Mouse (Mus musculus) splenic B cell, adult 2 months (primary cell): ENCODE data around the gene Slc25a23.

Experiments
- DNase-seq: peaks from one replicate; pipeline ENCODE4 v3.0.0-alpha.2; 2011; ENCODE audit warnings: low read depth, low spot score
- H3K27me3 ChIP-seq: 2 replicates; pipeline ENCODE4 v1.6.1; 2012; ENCODE audit warnings: mild to moderate bottlenecking, low read length, moderate library complexity, mixed read lengths; ENCODE audit not compliant: control insufficient read depth, poor library complexity, insufficient read depth, severe bottlenecking
- H3K36me3 ChIP-seq: 2 replicates; pipeline ENCODE4 v1.6.1; 2012; ENCODE audit warnings: mild to moderate bottlenecking, low read length, moderate library complexity, mixed read lengths; ENCODE audit not compliant: control insufficient read depth, poor library complexity, insufficient read depth, severe bottlenecking

Slc25a23 gene

GRCm38 (mm10) chr17:57019693-57020092, 40.0 kb downstream of the Slc25a23 start:
- DNase-seq, result no peak
- Histone ChIP-seq H3K36me3 (peaks cover 17% of the 10 kb centered on the region), H3K27me3 (no peaks in the 10 kb centered on the region)

- DNase-seq, result no peak
- Histone ChIP-seq H3K27me3 (no peaks in the 10 kb centered on the region), H3K36me3 (0 out of 2 replicates have a peak, but pooled peaks cover under 1% of the 10 kb centered on the region)
These were observed 47.3 kb downstream of the Slc25a23 start for GRCm38 (mm10) chr17:57012245-57012795.

- DNase-seq, result peak; percentile 99
- H3K36me3 ChIP-seq, result peaks cover 2% of the 10 kb centered on the region
These were observed 48.2 kb downstream of the Slc25a23 start, which contains the start of the genes Gtf2f1 and Gm17949 for GRCm38 (mm10) chr17:57011236-57012141. Gtf2f1 (minus strand) TSS chr17:57011288. Gm17949 (plus strand) TSS chr17:57011469.

GRCm38 (mm10) chr17:57010911-57011235, 48.8 kb downstream of the Slc25a23 start:
- Histone ChIP-seq H3K36me3 (peaks cover 2% of the 10 kb centered on the region), H3K27me3 (no peaks in the 10 kb centered on the region)
- no peak for DNase-seq

More at GRCm38 (mm10) chr17:57011236-57012141, 48.2 kb downstream of the Slc25a23 start, which contains the start of the genes Gtf2f1 and Gm17949:
- H3K27me3 ChIP-seq, result no peaks in the 10 kb centered on the region

GRCm38 (mm10) chr17:57007137-57007905, 52.3 kb downstream of the Slc25a23 start:
- H3K27me3 ChIP-seq, result no peaks in the 10 kb centered on the region
- H3K36me3 ChIP-seq, result peaks cover 6% of the 10 kb centered on the region
- DNase-seq, result peak; percentile 26

- H3K36me3 ChIP-seq, result peaks cover 6% of the 10 kb centered on the region
- no peaks in the 10 kb centered on the region for H3K27me3 ChIP-seq
- DNase-seq, result no peak
These were observed 55.7 kb downstream of the Slc25a23 start for GRCm38 (mm10) chr17:57003994-57004393.

- H3K27me3 ChIP-seq, result no peaks in the 10 kb centered on the region
- H3K36me3 ChIP-seq, result peaks cover 4% of the 10 kb centered on the region
- no peak for DNase-seq
These were observed 58.4 kb downstream of the Slc25a23 start for GRCm38 (mm10) chr17:57001228-57001627.

- Histone ChIP-seq H3K36me3 (peaks cover 2% of the 10 kb centered on the region; the same call in 1 of the 2 replicates), H3K27me3 (no peaks in the 10 kb centered on the region)
- no peak for DNase-seq
These were observed 59.6 kb downstream of the Slc25a23 start, which contains the start of gene Pspn for GRCm38 (mm10) chr17:56999968-57000609. Pspn (minus strand) TSS chr17:57000018.

- no peak for DNase-seq
- Histone ChIP-seq H3K36me3 (peaks cover 2% of the 10 kb centered on the region; the same call in 1 of the 2 replicates), H3K27me3 (no peaks in the 10 kb centered on the region)
These were observed 60.2 kb downstream of the Slc25a23 start for GRCm38 (mm10) chr17:56999414-56999813.

- H3K36me3 ChIP-seq, result no peaks in the 10 kb centered on the region; the same call in 1 of the 2 replicates
- DNase-seq, result peak; percentile 99
- no peaks in the 10 kb centered on the region for H3K27me3 ChIP-seq
These were observed 62.5 kb downstream of the Slc25a23 start, which contains the start of gene Alkbh7 for GRCm38 (mm10) chr17:56997029-56997667. Alkbh7 (plus strand) TSS chr17:56997339.

- DNase-seq, result peak; percentile 31
- Histone ChIP-seq H3K36me3 (no peaks in the 10 kb centered on the region; the same call in 1 of the 2 replicates), H3K27me3 (no peaks in the 10 kb centered on the region)
These were observed 63.2 kb downstream of the Slc25a23 start for GRCm38 (mm10) chr17:56996506-56996905.

- DNase-seq, result no peak
- Histone ChIP-seq H3K27me3 (no peaks in the 10 kb centered on the region), H3K36me3 (no peaks in the 10 kb centered on the region; the same call in 1 of the 2 replicates)
These were observed 64.6 kb downstream of the Slc25a23 start for GRCm38 (mm10) chr17:56995046-56995445.
